Mouse (Mus musculus): ENCODE results near the gene Me1.

Me1 gene

DNA sequence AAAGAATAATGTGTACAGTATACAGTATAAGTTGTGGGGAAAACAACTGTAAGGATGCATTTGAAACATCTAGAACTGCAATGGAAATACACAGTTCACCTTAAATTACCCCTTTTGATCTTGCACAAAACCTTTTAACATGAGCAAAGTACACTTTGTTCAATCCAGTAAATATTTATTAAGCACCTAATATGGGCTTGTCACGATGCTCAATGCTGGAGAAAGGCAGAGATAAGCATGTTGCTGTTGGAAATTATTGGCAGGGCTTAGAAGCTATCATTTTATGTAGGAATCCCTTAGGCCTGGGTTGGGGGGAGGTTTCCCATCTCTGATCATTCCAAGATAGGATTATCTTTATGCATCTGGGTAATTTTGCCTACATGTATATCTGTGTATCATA, 11.7 kb upstream of the Me1 start:
- no peak for DNase-seq

DNA sequence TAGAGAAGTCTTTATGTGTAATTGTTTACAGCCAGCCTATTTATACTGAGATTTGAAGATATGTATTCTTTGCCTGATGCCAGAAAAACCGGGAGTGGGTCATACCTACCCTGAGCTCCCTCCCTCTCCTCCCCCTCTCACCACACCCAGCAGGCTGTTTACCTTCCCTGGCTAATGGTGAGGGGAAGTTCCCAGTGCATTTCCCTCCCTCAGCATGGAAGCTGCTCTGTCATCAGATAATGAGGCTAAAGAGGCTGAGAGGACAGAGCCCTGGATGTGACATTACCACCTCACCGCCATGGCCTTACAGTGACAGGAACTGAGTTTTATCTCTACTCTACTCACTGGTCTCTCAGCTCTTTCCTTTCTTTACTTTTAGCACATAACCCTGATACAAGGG, 6.1 kb upstream of the Me1 start:
- DNase-seq = no peak

DNA sequence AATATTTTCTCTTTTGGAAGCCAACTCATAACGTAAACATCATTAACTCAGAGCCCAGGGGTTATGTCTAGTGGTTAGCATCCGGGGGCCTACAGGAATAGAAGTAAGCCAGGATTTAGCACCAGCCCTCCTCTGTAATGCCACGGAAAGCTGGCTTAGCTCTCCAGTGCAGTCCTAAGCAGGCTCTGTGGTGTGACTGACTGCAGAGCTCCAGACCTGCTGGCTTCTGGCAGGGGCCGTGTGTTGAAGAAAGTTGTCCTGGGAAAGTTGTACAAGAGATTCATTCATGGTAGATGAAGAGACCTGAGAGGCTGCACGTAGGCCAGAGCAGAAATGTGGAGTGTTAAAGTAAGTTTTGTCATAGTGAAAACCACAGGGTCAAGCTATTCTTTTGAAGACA, 5.5 kb upstream of the Me1 start:
- DNase-seq = no peak

GRCm38 (mm10) chr9:86695199-86695817, 445 bp downstream of the Me1 start:
- no peak for DNase-seq

DNA sequence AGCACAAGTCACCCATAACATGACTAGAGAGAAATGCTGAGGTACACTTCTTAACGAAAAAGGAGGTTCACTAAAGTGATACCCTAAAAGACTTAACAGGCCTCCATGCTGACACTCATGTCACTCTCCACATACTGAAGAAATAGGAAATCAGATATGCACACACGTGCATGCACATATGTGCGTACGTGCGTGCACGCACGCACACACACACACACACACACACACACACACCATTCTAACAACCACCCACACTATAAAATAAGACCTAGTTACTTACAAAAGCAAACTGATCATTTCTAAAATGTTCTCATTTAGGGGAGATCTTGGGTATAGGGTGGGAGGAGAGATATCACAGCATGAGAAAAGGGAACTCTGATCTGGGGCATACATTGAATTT, 1.1 kb downstream of the Me1 start:
- no peak for DNase-seq

- DNase-seq = no peak
Measured at GRCm38 (mm10) chr9:86693935-86694334, 1.8 kb downstream of the Me1 start.

DNA sequence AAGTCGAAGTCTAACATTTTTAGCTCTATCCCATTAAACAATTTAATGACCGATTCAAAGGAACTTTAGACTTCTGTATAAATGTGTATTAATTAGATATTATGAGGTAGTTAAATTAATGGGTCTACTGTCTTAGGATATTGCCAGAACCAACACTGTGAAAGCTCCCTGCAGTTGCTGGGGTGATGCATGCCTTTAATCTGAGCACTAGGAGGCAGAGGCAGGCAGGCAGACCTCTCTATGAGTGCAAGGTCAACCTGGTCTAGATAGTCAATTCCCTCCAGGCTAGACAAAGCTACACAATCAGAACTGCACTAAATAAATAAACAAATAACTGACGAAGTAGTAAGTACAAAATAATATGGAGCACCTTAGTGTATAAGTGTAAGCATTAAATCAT, 3.1 kb downstream of the Me1 start:
- DNase-seq = no peak

DNA sequence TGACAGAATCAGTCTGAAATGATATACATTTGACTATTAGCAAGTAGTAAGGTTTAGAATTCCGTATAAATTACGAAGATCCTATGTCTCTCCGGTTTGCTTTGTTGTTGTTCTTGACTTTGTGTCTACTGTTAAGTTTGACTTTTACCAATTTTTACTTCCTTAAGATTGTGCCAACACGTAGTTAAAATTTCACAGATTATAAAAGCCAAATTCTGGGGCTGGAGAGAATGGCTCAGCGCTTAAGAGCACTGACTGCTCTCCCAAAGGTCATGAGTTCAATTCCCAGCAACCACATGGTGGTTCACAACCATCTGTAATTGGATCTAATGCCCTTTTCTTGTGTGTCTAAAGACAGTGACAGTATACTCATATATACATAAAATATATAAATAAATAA, 3.5 kb downstream of the Me1 start:
- DNase-seq = no peak

GRCm38 (mm10) chr9:86691101-86691500, 4.7 kb downstream of the Me1 start:
- DNase-seq = no peak

- no peak for DNase-seq
Measured at GRCm38 (mm10) chr9:86683713-86684209, 12.0 kb downstream of the Me1 start.

DNA sequence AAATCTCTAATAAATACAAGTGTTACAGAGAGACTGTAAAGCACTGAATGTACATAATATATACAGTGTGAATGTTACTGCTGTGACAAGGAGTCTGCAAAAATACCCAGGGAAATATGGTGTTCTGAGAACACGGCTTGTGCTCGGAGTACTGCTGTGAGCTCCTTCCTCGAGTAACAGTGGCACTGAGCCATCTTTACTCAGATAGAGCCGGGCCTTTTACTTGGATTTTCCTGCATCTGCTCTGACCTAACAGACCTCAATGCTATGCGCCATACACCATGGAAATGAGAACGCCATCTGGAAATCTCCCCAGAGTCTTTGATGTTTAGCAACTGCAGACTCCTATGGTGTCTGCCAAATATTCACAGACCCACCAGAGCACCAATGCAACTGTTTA, 12.9 kb downstream of the Me1 start:
- DNase-seq = no peak

GRCm38 (mm10) chr9:86682278-86682677, 13.5 kb downstream of the Me1 start:
- no peak for DNase-seq

GRCm38 (mm10) chr9:86680431-86680830, 15.3 kb downstream of the Me1 start:
- DNase-seq = no peak

DNA sequence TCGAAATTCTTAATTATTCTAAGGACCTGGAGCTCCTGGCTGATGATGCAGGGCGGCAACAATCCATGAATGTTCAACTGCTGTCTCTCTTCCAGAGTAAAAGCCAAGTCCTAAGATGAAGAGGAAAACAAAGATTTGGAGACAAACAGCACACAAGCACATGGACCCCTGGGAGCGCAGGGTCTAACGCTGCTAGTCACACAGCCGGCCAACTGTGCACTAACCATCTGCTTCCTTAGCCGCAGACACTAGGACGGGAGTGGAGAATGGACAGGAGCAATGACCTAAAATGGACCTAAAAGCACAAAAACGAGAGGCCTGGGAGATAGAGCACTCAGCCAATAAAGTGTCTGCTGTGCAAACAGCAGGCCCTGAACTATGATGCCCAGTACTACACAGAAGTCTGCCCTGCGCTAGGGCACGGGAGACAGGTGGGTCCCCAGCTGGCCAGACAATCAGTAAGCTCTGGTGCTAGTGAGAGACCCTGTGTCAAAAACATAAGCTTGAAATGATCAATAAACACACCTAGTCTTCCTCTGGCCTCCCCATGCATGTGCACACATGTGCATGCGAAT, 15.8 kb downstream of the Me1 start:
- no peak for DNase-seq

DNA sequence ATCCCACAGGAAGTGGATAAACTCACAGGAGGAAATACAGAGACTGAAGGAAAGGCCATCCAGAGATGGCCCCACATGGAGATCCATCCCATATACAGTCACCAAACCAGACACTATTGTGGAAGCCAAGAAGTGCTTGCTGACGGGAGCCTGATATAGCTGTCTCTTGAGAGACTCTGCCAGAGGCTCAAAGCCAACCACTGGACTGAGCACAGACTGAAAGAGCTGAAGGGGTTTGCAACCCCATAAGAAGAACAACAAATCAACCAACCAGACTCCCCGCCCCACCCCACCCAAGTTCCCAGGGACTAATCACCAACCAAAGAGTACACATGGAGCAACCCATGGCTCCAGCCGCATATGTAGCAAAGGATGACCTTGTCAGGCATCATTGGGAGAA, 19.5 kb downstream of the Me1 start:
- no peak for DNase-seq

GRCm38 (mm10) chr9:86675426-86675825, 20.3 kb downstream of the Me1 start:
- no peak for DNase-seq

- no peak for DNase-seq
Measured at GRCm38 (mm10) chr9:86672907-86673472, 22.8 kb downstream of the Me1 start.

DNA sequence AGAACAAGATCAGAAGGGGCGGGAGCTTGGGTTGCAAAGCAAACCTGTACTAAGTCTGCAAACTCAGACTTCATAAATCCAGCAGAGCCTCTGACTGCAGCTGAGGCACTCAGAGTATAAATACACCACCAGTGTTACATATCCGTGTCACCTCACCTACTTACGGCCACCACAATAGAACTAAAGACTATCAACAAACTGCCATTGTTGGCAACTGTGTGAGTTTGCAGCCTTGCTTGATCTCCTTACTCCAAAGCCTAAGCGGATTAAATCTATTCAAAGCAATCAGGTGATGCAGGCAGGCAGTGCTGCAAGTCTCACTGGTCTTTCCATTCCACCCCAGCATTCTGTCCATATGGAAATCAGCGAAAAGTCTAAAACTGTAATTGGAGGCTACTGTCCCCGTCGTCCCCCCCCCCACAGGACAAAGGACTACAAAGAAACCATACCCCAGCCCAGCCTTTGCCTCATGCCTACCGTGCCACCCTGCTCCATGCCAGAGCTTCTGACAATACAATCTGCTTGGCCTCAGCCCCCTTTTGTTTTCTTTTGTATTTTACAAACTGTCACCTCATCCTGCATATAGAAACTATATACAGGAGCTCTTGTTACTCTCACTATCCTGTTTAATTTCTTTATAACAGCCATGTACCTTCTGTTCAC, 27.0 kb downstream of the Me1 start:
- no peak for DNase-seq

- DNase-seq = no peak
Measured at GRCm38 (mm10) chr9:86667138-86667750, 28.5 kb downstream of the Me1 start.

DNA sequence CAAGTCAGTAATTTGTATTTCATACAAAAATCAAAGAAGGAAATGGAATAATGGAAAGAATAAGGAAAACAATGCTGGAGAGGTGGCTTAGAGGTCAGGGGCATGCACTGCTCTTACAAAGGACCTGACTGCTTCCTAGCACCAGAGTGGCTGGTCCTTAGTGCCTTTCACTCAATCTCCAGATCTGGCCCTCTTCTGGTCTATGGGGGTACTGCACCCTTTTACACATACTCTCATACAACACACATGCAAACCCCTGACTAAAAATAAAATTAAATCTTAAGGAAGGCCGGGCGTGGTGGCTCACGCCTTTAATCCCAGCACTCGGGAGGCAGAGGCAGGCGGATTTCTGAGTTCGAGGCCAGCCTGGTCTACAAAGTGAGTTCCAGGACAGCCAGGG, 34.1 kb downstream of the Me1 start:
- no peak for DNase-seq

DNA sequence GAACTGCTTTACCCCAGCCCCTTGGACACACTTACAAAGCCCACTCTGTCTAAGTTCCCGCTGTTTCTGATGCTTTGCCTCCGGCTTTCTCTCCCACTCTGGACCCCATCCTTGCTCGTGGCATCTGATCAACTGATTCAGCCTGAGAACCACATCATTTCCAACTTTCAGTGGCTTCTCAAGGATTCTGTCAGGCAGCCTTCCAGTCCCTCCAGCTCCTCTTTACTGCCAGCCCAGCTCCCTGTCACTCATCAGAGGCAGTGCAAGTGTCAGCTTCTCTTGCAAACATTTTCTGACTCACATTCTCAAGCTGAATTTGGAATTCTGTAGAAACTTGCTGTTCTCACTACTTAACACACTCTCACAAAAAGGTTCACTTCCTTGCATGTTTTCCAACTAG, 34.5 kb downstream of the Me1 start:
- no peak for DNase-seq

DNA sequence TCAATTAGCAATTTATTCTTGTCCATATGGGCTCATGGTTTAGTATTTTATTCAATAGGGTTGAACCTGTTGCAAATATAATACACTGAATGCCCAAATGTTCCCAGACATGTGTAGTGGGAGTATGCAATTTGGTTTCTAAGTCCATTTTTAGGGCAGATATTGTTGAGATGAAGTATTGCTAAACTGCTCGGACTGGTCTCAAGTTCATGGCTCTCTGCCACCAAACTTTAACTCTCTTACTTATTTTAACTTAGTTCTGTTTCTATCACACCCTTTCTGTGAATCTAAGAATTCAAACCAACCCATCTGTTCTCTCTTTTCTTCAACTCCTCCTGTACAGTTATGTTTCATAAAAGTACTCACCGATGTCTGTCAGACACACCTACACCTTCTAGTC, 35.4 kb downstream of the Me1 start:
- no peak for DNase-seq

GRCm38 (mm10) chr9:86658347-86658746, 37.4 kb downstream of the Me1 start:
- DNase-seq = no peak

- no peak for DNase-seq
Measured at GRCm38 (mm10) chr9:86652194-86652593, 43.6 kb downstream of the Me1 start.
